Mouse (Mus musculus) forebrain, embryonic 14.5 days (tissue): Measurements from ENCODE around the gene Ttc13. TPM values are rescaled to one million over a fixed set of nuclear protein-coding genes. Genes with fewer than 3 reads are reported as not detected.

Experiments used
- polyA plus RNA-seq: library from polyadenylated mRNA; unstranded; fragments of >200 nt; fragmentation: Nextera tagmentation; extraction: Ambion mirVana; gene quantifications from 2 replicates; pipeline ENCODE4 v1.2.1, GENCODE M21; 2014

The Ttc13 gene
- polyA plus RNA-seq, 1 experiment from 2014 or later = 48.7 TPM

Other genes starting within 250 kb of the Ttc13 start
- gene Cog2, start 201.2 kb downstream of the Ttc13 start, polyA plus RNA-seq = 37.0 and 41.2 TPM in 2 replicates
- not detected in 2 replicates for gene Agt, start 152.3 kb downstream of the Ttc13 start, polyA plus RNA-seq
- gene Capn9, start 145.9 kb downstream of the Ttc13 start, polyA plus RNA-seq = 0.19 TPM in 1 of 2 replicates, not detected in the other
- gene 2310022B05Rik, start 58.6 kb downstream of the Ttc13 start, polyA plus RNA-seq = 30.6 and 32.4 TPM in 2 replicates
- 26.6 and 27.9 TPM in 2 replicates for gene Arv1, start 156 bp upstream of the Ttc13 start, polyA plus RNA-seq
- 0.27 and 0.38 TPM in 2 replicates for gene Fam89a, start 29.8 kb upstream of the Ttc13 start, polyA plus RNA-seq
- 16.5 and 22.0 TPM in 2 replicates for gene Trim67, start 71.1 kb upstream of the Ttc13 start, polyA plus RNA-seq
- 93.5 and 95.5 TPM in 2 replicates for gene Gnpat, start 141.1 kb upstream of the Ttc13 start, polyA plus RNA-seq
- 25.0 and 29.1 TPM in 2 replicates for gene 2810004N23Rik, start 141.1 kb upstream of the Ttc13 start, polyA plus RNA-seq
- gene Exoc8, start 175.7 kb upstream of the Ttc13 start, polyA plus RNA-seq = 5.9 and 7.2 TPM in 2 replicates
- 9.8 and 11.1 TPM in 2 replicates for gene Sprtn, start 175.9 kb upstream of the Ttc13 start, polyA plus RNA-seq
- 24.4 and 25.7 TPM in 2 replicates for gene Egln1, start 227.3 kb upstream of the Ttc13 start, polyA plus RNA-seq